Mouse (Mus musculus) gastrocnemius, adult 2 months (tissue): ENCODE data around the gene Zfp961. TPM values are rescaled to one million over a fixed set of nuclear protein-coding genes. Genes with fewer than 3 reads are reported as not detected.
"Not testable (repeated sequence)": the region's sequence is repeated elsewhere in the genome, so short reads cannot be mapped to it uniquely, and the experiment has no call there.

Source experiments
- DNase-seq: peaks from one replicate; pipeline ENCODE4 v3.0.0; 2022
- H3K27ac ChIP-seq: fragments of 200-600 bp; 2 replicates; pipeline ENCODE4 v1.8.1; 2022; ENCODE audit warnings: mild to moderate bottlenecking
- H3K4me3 ChIP-seq: fragments of 200-600 bp; 2 replicates; pipeline ENCODE4 v1.8.1; 2022; ENCODE audit warnings: mild to moderate bottlenecking, moderate library complexity
- CTCF ChIP-seq: fragments of 200-600 bp; IDR thresholded peaks from 2 replicates; pipeline ENCODE4 v1.8.1; 2022; ENCODE audit warnings: antibody characterized with exemption, mild to moderate bottlenecking, moderate library complexity
- intact Hi-C: fragments of 180-260 bp; cut with DNase I; formaldehyde crosslinking; loops from one replicate; pipeline ENCODE4 v1.15.1; 2025
- total RNA-seq, 2 experiments: library from RNA; stranded (reverse); gene quantifications; 2 replicates each; pipeline ENCODE4 v1.2.3; 2021

The Zfp961 gene
- total RNA-seq, 2 experiments from 2014 or later = 2.7 to 5.4 TPM

DNA sequence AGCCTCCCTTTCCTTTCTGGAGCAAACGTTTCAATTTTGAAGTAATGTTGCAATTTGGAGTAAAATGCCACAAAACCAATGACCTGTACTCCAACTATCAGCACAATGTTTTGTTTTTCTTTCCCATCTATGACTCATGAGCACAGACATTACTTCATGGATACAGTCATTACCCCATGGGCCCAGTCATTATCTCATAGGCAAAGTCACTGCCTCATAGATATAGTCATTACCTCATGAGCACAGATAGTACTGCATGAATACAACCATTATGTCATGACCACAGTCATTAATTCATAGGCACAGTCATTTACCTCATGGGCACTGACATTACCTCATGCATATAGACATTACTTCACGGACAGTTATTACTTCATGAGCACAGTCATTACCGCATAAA, 55.1 kb downstream of the Zfp961 start:
- no peak for DNase-seq
- no peak overlapping the region for H3K27ac ChIP-seq
- TF ChIP-seq CTCF = no peak
- H3K4me3 ChIP-seq = no peak overlapping the region
- intact Hi-C loops = no loop called here

- intact Hi-C loops = no loop called here
- TF ChIP-seq CTCF = no peak
- DNase-seq = no peak
- Histone ChIP-seq H3K27ac (no peak overlapping the region), H3K4me3 (no peak overlapping the region)
These were observed 55.9 kb downstream of the Zfp961 start for GRCm38 (mm10) chr8:72006763-72007162.

DNA sequence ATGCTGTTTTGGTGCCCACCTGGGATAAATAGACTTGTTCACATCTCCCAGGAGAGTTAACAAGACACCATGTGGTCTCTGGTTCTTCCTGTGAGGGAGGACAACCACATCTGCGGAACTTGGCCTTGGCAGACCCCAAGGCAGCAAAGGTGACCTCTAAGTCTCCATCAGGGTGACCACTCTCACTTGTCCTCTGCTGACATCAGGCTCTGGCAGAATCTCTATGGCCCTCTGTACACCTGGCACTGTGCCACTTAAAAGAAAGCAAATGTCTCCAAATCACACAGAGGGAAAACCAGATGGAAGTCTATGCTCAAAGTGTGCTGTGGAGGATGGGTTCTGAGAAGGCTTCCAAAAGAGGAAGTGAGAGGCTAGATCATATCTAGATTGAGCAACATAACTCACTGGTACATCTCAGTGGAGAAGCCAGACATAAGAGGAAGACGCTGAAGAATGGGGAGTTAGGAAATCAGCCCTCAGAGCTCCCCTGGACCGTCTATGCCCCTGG, 57.4 kb downstream of the Zfp961 start:
- Histone ChIP-seq H3K4me3 (no peak overlapping the region), H3K27ac (no peak overlapping the region)
- DNase-seq = peak; percentile 23
- TF ChIP-seq CTCF = no peak
- intact Hi-C loops = no loop called here

DNA sequence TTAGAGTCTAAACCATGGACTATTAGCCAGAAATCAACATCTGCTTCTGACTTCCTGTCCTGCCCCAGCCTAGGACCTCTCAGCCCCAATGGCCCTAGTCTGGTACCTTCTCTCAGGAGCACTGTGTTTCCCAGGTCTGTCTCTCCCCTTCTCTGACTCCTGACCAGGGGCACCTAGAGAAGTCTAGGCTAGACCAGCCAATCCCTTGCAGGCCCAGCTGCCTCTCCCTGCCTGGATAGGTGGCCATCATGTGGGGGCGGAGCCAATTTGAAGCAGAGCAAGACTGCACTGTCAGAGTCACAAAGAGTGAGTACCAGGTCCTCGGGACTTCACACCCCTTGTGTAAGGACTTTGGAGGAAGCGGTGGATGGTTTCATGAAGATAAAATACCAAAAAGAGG, 58.6 kb downstream of the Zfp961 start, which contains the start of gene Cyp4f18:
Gene Cyp4f18 (minus strand): TSS at position 154 of the 400 bp plus-strand sequence.
- DNase-seq = no peak
- intact Hi-C loops = no loop called here
- H3K4me3 ChIP-seq = no peak within 1 kb of the TSS
- H3K27ac ChIP-seq = peak within 1 kb of the TSS; percentile 50; the same call in 1 of the 2 replicates
- no peak for TF ChIP-seq CTCF

GRCm38 (mm10) chr8:72013506-72014228, 62.8 kb downstream of the Zfp961 start:
- H3K4me3 ChIP-seq, H3K27ac ChIP-seq, DNase-seq, intact Hi-C loops: not testable (repeated sequence)

- H3K27ac ChIP-seq, intact Hi-C loops, H3K4me3 ChIP-seq, DNase-seq: not testable (repeated sequence)
These were observed 66.5 kb downstream of the Zfp961 start for GRCm38 (mm10) chr8:72017339-72017738.

GRCm38 (mm10) chr8:72018141-72018540, 67.3 kb downstream of the Zfp961 start:
- Histone ChIP-seq H3K27ac (no peak overlapping the region), H3K4me3 (no peak overlapping the region)
- peak; percentile 58 for DNase-seq
- TF ChIP-seq CTCF = no peak
- intact Hi-C loops = no loop called here

DNA sequence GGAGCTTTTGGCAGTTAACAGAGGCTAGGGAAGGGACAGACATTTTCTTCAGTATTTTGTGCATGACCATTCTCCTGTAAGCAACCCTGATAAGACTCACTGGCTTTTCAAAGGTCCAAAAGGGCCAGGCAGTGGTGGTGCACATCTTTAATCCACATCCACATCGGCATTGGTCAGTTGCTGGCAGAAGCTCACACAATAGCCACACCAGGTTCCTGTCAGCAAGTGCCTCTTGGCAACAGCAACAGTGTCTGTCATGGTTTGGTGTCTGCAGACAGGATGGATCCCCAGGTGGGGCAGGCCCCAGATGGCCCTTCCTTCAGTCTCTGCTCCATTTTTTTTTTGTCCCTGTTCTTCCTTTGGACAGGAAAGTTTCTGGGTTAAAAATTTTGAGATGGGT, 68.2 kb downstream of the Zfp961 start:
- H3K4me3 ChIP-seq, intact Hi-C loops, DNase-seq, H3K27ac ChIP-seq: not testable (repeated sequence)

DNA sequence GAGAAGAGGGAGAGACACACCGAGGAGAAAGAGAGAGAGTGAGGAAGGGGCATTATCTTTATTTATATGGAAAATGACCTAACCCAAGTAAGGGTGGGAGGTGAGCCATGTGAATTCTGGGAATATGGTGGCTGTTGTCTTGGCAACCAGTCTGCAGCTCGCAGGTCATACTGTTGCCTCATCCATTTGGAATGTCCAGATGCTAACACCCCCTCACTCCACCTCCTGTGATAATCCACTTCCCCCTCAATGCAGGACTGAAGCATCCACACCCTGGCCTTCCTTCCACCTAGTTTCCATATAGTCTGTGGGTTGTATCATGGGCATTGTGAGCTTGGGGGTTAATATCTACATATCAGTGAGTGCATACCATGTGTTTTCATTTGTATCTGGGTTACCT, 69.0 kb downstream of the Zfp961 start:
- TF ChIP-seq CTCF = no peak
- DNase-seq = no peak
- no peak overlapping the region for H3K4me3 ChIP-seq
- intact Hi-C loops = no loop called here
- H3K27ac ChIP-seq = no peak overlapping the region

DNA sequence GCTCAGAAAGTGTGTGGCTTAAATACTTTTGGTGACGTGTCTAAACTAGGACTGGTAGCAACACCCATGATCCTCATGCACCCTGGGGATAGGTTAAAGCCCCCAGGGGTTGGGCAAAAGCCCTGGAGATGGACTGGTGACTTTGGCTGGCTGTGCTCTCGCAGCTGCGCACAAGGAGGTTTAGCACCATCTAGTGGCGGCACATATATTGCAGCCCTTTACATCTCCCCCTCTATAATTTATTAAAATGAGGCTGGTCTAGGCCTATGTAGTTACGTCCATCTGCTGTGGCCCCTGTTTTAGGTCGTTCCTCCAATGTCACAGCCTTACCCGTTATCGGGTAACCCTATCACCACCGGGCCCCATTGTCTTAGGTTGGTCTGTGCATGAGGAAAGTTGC, 74.0 kb downstream of the Zfp961 start:
- H3K4me3 ChIP-seq, intact Hi-C loops, H3K27ac ChIP-seq: not testable (repeated sequence)
- peak; percentile 35 for TF ChIP-seq CTCF
- peak; percentile 37 for DNase-seq

- intact Hi-C loops = not testable (repeated sequence)
- peak; percentile 51 for TF ChIP-seq CTCF
- peak; percentile 66 for DNase-seq
These were observed 82.1 kb downstream of the Zfp961 start for GRCm38 (mm10) chr8:72032926-72033325.

DNA sequence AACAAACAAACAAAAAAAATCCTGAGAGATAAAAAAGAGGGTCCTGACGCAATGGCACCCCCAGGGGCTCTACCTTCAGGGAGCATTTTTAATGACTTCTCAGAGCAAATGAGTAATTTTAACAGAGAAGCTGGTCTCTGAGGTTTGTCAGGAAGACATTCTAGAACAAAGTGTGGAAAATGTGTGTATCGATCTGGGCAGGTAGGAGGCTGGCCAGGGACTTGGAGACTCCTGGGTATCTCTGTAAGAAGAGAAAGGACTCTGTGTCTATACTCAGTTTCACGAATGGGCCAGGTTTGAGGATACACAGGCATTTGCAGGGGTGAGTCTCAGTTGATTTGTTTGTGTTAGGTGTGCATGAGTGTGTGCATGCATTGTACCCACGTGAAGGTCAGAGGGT, 90.1 kb downstream of the Zfp961 start, which contains the start of gene Olfr372:
Gene Olfr372 (plus strand): TSS at position 301 of the 400 bp plus-strand sequence.
- DNase-seq, intact Hi-C loops, H3K4me3 ChIP-seq, H3K27ac ChIP-seq: not testable (repeated sequence)

More at GRCm38 (mm10) chr8:72032926-72033325, 82.1 kb downstream of the Zfp961 start:
- H3K27ac ChIP-seq, H3K4me3 ChIP-seq: not testable (repeated sequence)

DNA sequence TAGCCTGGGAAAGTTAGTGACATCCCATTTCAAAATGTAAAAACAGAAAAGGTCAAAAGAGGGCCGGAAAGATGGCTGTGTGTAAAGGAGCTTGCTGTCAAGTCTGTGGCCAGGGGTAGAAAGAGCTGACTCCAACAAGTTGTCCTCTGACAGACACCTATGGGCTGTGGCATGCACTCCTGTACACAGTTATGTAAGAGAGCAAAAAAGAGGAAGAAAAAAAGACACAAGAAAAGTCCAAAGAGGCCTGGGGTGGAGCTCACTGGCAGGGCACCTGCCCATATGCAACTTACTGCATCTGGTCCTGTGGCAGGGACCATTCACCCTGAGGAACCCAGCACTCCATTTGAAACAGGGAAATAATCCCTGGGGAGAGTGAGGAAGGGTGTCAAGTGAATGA, 91.7 kb downstream of the Zfp961 start:
- Histone ChIP-seq H3K4me3 (no peak overlapping the region), H3K27ac (no peak overlapping the region)
- intact Hi-C loops = no loop called here
- DNase-seq = no peak
- TF ChIP-seq CTCF = no peak

Other genes with a start within 250 kb of the Zfp961 start
- gene B3gnt3, start 249.2 kb upstream of the Zfp961 start, total RNA-seq = 1 to 10 TPM; 2.1 to 2.9 TPM
- not detected for gene Fcho1, start 225.3 kb upstream of the Zfp961 start, total RNA-seq
- gene Zfp709, start 69.0 kb upstream of the Zfp961 start, total RNA-seq = 1 to 10 TPM; 2.3 to 2.4 TPM
- 1 to 10 TPM; 2.8 to 4.2 TPM for gene Zfp882, start 42.4 kb upstream of the Zfp961 start, total RNA-seq
- 10 to 100 TPM; 19.7 to 20.5 TPM for gene Zfp617, start 42.4 kb upstream of the Zfp961 start, total RNA-seq
- under 1 TPM; 0.31 to 0.47 TPM for gene Cyp4f18, start 58.6 kb downstream of the Zfp961 start, total RNA-seq
- gene Olfr372, start 90.2 kb downstream of the Zfp961 start, total RNA-seq = not detected
- not detected for gene Olfr373, start 132.1 kb downstream of the Zfp961 start, total RNA-seq
- not detected for gene Olfr374, start 156.0 kb downstream of the Zfp961 start, total RNA-seq
- gene Tpm4, start 183.9 kb downstream of the Zfp961 start, total RNA-seq = 10 to 100 TPM; 22.2 to 44.0 TPM
- gene Rab8a, start 210.2 kb downstream of the Zfp961 start, total RNA-seq = 10 to 100 TPM; 10.4 to 11.4 TPM
- gene Hsh2d, start 238.6 kb downstream of the Zfp961 start, total RNA-seq = not detected